Mouse (Mus musculus): Measurements from ENCODE around the gene Parp3.

The Parp3 gene

DNA sequence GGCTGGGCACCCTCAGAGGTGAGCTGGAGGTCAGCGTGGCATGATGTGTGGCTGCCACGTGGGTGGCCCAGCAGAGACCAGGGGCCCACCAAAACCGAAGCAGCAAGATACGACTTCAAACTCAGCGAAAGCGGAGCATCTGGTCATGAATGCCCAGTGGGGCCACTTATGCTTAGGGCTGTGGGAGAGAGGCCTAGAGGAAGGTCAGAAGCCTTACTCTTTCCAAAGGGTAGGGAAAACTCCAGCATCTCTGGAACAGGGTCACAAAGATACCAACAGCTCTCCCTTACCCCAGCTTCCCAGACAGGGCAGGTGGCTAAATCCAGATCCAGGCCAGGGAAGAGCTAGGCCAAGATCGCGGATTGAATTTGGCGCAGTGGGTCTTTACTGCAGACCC, 19.6 kb downstream of the Parp3 start:
- no peak for DNase-seq (ENCODE audit: low spot score)

DNA sequence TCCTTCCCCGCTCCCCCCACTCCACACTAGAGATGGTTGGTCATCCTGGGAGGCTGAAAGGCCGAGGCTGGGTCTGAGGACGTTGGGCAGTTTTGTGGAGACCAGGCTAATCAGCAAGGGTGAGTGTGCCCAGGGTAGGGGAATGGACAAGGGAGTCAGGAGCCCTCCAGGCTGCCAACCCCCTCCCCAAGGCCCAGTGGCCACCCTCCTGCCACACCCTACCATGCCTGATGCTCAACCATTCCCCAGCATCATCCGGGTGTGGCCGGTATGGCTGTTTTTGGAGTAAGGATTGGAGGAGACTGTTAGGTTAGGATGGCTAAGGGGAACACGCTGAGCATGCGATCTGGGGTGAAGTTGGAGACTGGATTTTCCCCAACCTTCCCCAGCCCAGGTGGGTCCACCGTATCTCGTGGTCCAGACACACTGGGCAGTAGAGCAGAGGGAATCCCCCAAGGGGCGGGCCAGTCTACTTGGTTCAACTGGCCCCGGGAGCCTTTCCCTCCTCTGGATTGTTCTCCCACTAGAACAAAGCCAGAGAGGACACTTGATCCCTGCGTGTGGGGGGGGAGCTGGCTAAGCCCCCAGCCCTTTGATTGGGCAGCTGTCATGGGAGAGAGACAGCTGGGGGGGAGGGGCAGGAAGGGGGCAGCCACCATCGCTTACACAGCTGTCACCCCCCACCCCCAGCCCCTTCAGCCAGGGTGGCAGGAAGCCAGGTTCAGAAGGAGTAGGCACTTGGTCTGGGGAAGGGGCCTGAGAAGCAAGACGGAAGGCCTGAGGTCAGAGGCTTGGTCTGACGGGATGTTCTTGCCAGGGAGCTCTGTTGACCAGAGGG, 20.2 kb downstream of the Parp3 start:
- no peak for DNase-seq (ENCODE audit: low spot score)

DNA sequence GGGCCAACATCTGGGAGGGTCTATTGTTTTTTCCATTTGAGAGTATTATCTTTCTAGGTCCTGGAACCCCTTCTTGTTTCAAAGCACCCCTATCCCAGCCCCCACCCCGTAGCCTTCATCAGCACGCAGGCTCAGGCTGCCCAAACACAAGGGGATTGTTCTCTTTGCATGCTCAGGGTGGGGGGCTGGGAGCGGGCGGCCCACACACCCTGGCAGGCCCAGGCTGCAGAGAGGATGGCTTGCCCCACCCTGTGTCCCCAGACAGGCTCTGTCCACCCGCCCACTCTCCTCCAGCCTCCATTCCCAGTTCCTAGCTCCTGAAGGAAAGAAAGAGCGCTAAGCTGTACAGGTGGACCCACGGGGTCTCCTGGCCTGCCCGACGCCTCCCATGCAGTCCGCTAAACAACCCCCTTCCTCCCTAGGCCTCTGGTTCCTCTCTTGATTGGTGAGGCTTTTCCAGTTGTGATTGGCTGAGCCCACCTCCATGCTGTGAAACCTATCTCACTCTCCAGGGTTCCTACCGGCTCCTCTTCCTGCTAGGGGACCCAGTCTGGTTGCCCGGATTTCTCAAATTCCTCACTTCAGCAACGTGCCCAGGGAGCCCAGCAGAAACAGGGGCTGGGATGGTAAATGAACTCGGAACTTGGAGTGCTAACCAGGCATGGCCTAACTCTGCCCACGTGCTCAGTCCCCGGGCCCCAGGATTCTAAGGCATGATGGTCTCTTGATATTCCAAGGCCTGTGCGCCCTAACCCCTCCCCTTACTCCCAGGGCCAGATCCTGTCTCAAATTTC, 21.7 kb downstream of the Parp3 start:
- peak; percentile 58 for DNase-seq (ENCODE audit: low spot score)

DNA sequence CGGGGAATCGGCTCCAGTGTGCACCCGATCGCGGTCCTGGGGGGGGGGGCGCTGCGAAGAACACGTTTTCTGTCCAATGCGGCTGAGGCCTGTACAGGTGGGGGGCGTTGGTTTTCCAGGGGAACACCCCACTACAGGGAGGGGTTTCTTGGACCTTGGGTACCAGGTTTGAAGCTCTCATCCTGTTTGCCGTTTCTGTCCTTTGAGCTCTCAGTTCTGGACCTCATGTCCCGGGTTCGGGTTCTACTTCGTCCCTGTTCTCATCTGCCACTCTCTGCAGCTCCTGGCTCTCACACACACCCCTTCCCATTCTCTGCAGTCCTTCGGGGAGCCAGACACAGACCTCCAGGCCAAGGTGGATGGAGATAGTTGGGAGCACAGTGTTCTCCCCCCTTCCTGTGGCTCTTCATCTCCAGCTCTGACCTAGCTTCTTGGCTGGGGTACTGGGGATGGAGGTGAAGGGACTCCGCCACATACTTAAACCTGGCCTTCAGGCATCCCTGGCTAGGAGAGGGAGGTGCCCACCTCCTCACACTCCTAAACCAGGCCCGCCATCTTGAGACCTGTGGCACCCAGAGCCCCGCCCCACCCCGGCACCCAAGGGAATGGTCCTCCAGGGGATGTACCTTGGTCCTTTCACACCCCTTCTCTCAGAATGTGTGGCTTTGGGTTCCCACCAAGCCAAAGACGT, 22.5 kb downstream of the Parp3 start:
- DNase-seq (ENCODE audit: low spot score) = no peak

DNA sequence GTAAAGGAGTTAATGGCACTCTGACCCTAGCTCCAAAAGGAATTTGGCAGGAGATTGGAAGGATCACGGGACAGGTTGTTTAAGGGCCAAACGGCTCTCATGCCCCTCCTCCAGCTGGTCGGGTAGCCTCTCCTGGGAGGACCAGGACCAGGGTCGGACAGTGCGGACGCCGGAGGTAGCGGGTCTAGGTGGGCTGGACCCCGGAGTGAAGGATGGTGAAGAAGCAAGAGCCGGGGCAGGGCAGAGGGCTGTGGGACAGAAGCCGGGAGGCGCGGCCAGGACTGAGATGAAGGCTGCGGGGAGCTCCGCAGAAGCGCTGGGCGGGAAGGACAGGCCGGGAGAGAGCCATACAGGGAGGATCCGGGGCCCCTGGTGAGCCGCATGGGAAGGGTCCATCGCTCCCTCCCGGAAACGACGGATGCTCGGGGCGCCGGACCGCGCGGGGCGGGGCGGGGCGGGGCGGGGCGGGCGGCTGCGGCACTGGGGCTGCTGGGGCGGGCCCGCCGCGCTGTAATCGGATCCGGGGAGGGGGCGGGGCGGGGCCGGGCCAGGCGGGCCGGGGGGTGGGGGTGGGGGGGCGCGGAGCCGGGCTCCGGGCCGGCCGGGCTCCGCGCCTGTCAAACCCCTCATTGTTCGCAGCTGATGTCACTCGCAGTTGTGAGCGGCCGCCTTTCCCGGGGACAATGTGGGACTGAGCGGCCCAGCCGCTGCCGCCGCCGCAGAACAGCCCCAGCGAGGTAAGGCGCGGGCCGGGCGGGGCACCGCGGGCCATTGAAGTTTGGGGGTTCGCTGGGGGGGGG, 23.3 kb downstream of the Parp3 start, which contains the start of gene Pcbp4:
TSS of gene Pcbp4 (plus strand) at position 21 of the 800 bp plus-strand sequence.
- DNase-seq (ENCODE audit: low spot score) = peak; percentile 86

DNA sequence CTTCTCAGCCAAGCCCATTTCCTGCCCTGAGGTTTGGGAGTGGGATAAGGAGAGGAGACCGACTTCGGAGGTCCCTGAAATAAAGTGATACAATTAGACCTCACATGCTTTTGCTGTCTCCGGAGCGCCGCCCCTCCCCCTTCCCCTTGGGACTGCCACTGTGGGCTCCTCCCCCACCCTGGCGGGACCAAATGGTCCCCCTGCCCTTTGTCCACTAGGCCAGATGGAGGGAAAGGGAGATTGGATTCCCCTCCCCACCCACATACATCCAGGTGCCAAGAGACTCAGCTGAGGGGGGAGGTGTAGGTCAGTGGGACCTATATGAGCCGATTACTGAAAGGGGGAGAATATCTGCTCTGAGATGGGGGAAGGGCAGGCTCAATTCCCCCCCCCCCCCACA, 23.9 kb downstream of the Parp3 start:
- DNase-seq (ENCODE audit: low spot score) = peak; percentile 76

DNA sequence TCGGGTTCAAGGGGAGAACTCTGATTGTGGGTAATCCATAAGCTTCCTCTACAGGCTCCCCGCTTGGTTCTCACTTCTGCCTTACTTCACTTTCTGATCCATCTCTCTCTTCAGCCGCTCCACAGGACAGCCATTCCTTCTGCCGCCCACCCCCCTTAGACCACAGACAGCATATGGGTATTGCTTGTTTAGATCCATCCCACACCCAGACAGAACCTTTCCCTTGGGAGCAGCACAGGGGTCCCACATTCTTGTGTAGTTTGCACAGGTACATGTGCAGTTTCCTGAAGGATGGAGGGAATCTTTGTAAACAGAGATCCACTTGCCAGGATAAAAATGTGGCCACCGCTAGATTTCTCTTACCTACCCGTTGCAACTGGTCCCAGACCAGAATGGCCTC, 24.4 kb downstream of the Parp3 start:
- no peak for DNase-seq (ENCODE audit: low spot score)

DNA sequence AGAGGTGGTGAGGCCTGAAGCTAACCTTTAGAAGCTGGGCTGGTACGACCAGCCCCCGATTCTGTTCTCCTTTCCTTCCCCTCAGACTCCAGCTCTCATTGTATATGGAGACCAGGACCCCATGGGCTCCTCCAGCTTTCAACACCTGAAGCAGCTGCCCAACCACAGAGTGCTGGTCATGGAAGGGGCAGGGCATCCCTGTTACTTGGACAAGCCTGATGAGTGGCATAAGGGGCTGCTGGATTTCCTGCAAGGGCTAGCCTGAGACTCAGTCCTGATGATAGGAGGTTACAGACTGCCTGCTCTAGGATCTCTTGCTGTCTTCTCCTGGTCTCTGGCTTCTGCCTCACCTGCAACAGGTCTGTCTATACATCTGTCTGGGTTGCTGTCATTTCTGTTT, 24.9 kb downstream of the Parp3 start:
- DNase-seq (ENCODE audit: low spot score) = no peak

DNA sequence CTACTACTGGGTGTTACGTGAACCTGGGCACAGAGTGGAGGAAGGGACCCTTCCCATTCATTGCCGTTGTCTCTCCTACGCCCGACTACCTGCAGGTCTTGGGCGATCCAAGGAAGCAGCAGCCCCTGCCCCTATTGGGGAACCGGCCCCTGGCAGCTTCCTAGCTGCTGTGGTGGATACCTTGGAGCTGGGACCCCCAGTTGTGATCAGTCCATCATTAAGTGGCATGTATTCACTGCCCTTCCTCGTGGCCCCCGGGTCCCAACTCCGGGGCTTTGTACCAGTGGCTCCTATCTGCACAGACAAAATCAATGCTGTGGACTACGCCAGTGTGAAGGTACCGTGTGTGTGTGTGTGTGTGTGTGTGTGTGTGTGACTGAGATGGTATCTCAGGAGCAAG, 25.5 kb downstream of the Parp3 start:
- DNase-seq (ENCODE audit: low spot score) = no peak

DNA sequence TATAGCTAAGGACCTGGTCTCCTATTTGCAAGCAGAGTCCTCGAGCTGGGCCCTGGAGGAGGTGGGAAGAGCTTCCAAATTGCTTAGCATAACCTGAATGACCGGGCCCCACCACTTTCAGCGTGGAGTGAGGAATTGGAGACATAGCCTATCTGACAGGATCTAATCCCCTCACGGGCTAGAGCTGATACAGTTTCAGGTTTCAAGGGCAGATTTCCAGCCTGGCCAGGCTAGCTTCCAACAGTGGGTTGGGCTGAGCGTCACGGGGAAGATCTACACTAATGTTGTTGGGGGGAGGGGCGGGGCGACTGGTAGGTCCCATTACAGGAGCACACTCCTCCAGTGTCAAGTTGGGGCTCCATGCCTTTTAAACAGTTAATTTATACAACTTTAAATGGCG, 26.1 kb downstream of the Parp3 start:
- no peak for DNase-seq (ENCODE audit: low spot score)

DNA sequence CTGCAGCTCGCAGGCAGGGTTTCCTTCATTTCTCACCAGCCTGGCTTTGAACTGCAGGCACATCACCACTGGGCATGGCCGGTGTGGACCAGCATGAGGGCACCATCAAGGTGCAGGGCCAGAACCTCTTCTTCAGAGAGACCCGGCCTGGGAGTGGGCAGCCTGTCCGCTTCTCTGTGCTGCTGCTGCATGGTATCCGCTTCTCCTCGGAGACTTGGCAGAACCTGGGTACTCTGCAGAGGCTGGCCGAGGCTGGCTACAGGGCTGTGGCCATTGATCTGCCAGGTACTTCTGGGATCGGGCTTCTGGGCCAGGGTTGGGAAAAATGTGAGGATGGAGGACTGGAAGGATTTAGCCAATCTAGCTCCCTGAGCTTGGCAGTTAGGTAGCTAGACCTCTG, 26.8 kb downstream of the Parp3 start:
- no peak for DNase-seq (ENCODE audit: low spot score)

DNA sequence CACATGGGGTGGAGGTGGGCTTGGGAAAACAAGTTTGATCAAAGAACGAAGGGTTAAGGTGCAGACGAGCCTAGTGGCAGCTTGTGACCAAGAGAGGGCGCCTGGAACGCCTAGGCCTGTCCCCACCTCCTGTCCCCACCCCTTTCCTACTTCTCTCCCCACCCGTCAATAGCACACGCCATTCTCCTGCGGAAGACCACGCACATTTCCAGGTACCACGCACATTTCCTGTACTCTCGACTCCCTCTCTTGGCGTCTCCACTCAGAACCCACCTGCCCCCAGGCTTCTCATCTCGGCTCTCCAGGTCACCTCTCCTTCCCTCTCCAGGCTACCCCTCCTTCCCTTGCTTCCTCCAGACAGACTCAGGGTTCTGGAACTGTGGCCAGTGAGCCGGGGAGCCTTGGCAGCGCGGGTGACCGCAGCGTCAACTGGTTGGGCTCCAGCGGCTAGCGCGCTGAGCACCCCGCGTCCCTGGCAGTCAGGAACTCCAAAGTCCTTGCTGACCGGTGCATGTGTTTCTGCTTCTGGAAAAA, 28.2 kb downstream of the Parp3 start:
- peak; percentile 82 for DNase-seq (ENCODE audit: low spot score)

DNA sequence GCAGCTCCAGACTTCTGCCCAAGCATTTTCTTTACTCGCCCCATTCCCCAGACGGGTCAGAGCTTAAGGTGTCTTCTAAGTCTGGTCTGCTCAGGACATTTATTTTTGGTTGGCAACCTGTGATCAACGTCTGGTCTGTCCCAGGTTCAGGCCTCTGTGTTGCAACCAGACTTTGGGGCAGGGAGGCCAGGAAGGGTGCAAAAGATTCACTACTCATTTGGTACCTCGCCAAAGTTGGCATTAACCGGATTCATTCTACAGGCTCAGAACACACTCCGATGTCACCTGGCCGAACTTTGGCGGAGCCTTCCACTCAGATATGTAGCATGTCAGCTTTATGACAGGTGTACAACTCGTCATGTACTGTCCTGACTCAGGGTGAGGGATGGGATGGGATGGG, 28.8 kb downstream of the Parp3 start:
- no peak for DNase-seq (ENCODE audit: low spot score)

DNA sequence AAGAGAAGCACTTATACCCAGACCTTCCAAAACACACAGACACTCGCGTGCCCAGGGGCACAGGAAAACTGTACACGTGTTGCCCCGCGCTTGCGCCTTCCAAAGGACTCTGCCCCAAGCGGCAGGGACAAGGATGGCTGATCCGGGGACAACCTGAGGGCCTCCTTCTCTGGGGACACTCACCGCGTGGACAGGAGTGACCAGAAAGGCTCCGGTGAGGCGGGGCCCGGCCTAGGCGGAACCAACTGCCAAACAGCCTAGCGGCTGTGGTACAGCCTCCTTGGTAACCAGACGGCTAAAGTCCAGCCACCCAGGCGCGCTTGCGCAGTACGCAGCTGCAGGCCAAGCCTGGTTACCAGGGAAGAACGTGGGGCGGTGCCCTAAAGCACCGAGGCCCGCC, 29.4 kb downstream of the Parp3 start, which contains the start of the genes Abhd14b and Abhd14a:
TSS of gene Abhd14b (plus strand) at position 112 of the 400 bp plus-strand sequence.
TSS of gene Abhd14a (minus strand) at position 331 of the 400 bp plus-strand sequence.
- DNase-seq (ENCODE audit: low spot score) = peak; percentile 94

DNA sequence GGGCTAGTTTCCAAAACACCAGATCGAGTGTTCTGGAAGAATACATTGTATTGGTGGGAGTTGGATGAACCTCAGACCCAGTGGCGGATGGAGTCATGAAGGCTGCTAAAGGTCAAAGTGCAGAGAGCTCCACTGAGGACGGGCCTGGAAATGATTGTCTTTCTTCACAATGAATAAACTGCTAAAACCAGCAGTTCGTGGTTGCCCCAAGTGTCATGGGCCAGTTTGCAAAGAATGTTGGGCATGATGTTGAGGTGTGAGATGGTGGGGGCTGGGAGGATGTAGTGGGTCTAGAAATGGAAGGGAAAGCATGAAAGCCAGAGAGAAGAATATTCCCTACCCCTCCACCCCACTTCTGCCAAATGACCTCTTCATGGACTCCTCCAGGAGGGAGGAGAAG, 31.9 kb downstream of the Parp3 start:
- no peak for DNase-seq (ENCODE audit: low spot score)

DNA sequence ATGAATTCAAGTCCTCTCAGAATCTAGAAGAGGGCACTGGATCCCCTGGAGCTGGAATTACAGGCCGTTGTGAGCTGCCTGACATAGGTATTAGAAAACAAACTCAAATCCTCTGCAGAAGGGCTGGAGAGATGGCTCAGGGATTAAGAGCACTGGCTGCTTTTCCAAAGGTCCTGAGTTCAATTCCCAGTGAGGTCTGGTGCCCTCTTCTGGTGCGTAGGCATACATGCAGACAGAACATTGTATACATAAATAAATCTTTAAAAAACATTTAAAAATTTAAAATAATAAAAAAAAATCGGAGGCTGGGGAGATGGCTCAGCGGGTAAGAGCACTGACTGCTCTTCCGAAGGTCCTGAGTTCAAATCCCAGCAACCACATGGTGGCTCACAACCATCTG, 34.1 kb downstream of the Parp3 start:
- DNase-seq (ENCODE audit: low spot score) = no peak

DNA sequence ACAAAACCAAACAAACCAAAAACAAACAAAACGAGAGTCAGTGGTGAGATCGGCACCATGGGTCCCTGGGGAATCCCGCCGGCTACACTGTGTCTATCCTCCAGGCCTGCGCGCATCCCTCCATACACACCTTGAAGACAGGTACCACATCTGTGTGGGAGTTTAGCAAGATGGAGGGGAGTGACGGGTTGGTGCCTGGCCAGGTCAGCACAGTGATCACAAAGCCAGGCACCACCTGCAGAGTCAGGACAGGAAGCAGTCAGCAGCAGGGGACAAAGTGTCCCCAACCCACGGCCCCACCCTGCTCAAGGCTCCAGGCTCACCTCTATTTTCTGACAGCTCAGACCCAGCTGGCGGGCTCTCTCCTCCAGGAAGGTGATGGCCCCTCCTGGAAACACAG, 40.2 kb downstream of the Parp3 start:
- no peak for DNase-seq (ENCODE audit: low spot score)

DNA sequence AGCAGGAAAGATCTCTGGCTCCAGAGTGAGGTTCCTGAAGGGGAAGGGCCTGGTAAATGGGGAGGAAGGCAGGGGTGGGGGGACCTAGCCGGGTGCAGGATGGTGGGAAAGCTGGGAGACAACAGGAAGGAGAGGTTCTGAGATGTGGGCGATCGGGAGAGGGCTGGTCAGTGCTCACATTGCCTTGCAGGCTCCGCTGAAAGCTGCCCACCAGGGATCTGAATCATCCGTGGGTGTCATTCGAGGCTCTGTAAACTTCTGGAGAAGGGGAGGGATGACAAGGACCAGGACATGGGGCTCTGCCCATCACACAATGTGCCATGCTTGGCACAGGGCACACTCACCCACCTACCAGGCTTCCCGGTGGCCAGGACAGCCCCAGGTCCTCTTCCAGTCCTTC, 43.4 kb downstream of the Parp3 start:
- DNase-seq (ENCODE audit: low spot score) = no peak

DNA sequence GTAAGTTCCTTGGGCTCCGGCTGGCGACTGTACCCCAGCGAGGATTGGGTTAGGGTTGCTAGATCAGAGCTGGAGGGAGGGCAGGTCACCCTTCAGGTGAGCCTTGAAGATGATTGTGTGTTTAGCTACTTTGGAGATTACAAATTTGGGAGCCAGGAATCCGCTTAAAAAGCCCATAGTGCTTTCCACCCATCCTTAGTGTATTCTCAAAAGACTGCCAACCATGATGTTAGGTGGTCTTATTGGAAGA, 46.8 kb downstream of the Parp3 start:
- no peak for DNase-seq (ENCODE audit: low spot score)

DNA sequence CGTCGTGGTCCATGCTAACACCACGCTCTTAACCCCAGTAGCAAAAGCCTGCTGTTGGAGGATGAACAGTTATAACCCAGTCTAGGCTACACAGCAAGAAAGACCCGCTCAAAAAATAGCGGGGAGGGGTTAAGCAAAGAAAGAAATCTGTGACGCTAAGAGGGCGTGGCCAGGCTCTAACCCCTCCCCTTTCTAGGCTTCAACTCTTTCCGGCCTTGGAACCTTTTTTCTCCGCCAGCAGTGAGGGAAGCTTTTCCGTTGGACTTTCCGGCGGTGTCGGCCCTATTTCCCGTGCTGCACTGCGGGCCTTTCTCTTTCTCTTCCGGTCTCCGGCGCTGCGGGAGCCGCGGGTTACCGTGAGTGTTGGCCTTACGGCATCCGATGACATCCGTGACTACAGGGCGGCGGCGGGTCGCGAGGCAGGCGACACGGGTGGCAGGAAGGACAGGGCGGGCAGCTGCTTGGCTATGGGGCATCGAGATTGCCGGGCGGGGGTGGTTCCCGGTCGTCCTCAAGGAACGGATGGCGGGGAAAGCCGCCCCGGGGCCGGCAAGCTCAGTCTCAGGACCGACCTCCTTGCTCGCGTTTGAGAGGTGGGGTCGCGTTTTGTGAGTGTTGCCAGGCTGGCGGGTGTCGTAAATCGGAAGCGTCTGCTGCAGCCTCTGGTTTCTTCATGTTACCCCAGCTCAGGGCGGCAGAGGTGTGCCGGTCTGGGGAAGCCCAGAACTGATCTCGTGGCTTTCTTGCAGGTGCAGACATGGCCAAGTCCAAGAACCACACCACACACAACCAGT, 47.3 kb downstream of the Parp3 start, which contains the start of gene Rpl29:
TSS of gene Rpl29 (plus strand) at position 234 of the 794 bp plus-strand sequence.
- DNase-seq (ENCODE audit: low spot score) = peak; percentile 95

DNA sequence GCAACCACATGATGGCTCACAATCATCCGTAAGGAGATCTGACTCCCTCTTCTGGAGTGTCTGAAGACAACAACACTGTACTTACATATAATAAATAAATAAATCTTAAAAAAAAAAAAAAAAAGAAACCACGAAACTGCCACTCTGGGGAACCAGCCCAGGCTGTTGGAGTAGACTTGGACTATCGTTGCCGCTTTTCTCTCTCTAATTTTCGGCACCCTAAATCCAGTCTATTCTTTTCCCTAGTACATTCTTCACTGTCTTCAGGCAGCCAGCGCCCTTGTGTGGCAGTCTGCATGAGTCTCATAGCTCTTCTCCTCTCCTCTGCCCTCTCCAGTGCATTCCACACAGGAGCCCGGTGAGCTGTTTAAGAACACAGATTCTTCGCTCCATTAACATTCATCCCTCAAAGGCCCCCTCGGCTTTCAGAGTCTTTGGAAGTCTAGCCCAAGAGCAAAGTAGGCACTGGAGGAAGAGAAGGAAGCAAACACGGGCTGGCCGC, 48.0 kb downstream of the Parp3 start:
- no peak for DNase-seq (ENCODE audit: low spot score)

Data from yolk sac, embryonic 10.5 days (tissue).